Mouse (Mus musculus) liver, adult 2 months (tissue): ENCODE results near the gene Snapc4.

ENCODE experiments used
- CTCF ChIP-seq: fragments of 200-500 bp; IDR thresholded peaks from 2 replicates; pipeline ENCODE4 v1.5.1; 2011; ENCODE audit warnings: low read depth, low read length, control low read depth
- POLR2A ChIP-seq: fragments of 200-500 bp; IDR thresholded peaks from 2 replicates; pipeline ENCODE4 v1.6.1; 2011; ENCODE audit warnings: low read length, control low read depth; ENCODE audit not compliant: insufficient read depth; ENCODE audit errors: extremely low read depth

DNA sequence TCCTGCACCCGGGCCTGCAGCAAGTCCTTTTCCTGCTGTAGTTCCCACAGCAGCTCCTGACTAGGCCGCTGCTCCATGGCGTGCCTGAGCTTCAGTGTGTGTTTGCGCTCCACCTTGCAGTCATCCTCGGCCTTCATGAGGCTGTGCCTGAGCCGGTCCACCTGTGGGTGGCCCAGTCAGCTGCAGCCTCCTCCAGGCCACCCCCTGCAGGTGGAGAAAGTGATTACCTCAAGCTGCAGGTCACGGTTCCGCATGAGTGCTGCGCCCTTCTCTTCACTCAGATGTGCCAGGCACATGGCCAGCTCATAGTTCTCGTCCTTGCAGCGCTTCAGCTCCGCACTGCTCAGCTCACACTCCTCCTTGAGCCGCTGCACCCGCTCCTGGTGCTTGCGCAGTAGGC, 23.0 kb downstream of the Snapc4 start:
- no peak for TF ChIP-seq POLR2A
- TF ChIP-seq CTCF: no peak
